Mouse (Mus musculus): Measurements from ENCODE around the gene Vsir. TPM values are rescaled to one million over a fixed set of nuclear protein-coding genes. Genes with fewer than 3 reads are reported as not detected.

Gene Vsir
- polyA plus RNA-seq, 1 experiment from 2014 or later = 7.2 TPM

DNA sequence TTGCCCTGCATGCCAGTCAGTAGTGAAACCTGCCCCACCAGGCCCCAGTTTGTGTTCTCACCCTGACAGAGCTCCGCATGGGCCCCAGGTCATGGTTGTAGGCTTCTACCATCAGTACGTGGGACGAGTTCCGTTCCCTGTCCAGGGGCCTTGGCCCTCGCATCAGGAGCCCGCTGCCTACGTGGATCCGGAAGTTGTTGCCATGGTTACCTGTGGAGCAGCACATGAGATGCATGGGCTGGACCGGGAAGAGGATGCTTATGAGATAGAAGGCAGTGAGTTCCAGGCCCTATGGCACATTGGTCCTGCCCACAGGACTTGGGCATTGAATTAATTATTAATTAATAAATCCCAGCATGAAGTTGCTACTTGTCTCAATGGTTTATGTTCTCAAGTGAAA is 45.0 kb downstream of the Vsir start:
- WGBS = 92% methylated on average over 9 of the region's 9 CpGs
- no peaks in the 10 kb centered on the region for H3K9me3 ChIP-seq
- ATAC-seq (ENCODE audit: borderline replicate concordance, extremely low read depth, low FRiP score, low TSS enrichment) = no peak
- no peak overlapping the region for H3K4me3 ChIP-seq
- H3K4me2 ChIP-seq = no peak overlapping the region
- H3K36me3 ChIP-seq = no peaks in the 10 kb centered on the region
- H3K27me3 ChIP-seq = no peaks in the 10 kb centered on the region
- peaks cover 7% of the 10 kb centered on the region; the same call in 1 of the 2 replicates for H3K4me1 ChIP-seq
- H3K9ac ChIP-seq = no peak overlapping the region
- no peak overlapping the region for H3K27ac ChIP-seq

DNA sequence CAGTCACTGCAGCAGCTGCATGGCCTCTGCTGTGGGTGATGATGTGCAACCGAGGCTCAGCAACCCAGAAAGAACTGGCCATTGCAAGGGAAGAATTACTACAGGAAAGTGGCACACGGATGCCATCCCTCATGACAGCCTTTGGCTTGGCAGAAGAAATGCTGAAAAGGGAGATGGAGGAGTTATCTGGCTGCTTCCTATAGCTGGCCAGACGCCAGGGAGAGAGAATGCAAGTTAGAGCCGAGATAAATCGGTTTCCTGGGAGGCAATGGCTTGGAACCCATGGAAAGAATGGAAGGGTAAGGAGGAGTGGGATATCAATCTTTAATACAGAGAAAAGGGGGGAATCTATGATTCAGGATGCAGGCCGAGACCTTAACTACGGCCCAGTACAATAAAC is 48.3 kb downstream of the Vsir start:
- ATAC-seq (ENCODE audit: borderline replicate concordance, extremely low read depth, low FRiP score, low TSS enrichment) = no peak
- no peak overlapping the region for H3K27ac ChIP-seq
- no peaks in the 10 kb centered on the region for H3K36me3 ChIP-seq
- no peaks in the 10 kb centered on the region for H3K9me3 ChIP-seq
- H3K4me2 ChIP-seq = no peak overlapping the region
- H3K9ac ChIP-seq = no peak overlapping the region
- no peak overlapping the region for H3K4me3 ChIP-seq
- H3K27me3 ChIP-seq = no peaks in the 10 kb centered on the region
- no peaks in the 10 kb centered on the region for H3K4me1 ChIP-seq
- WGBS = 40% methylated on average over 7 of the region's 7 CpGs

DNA sequence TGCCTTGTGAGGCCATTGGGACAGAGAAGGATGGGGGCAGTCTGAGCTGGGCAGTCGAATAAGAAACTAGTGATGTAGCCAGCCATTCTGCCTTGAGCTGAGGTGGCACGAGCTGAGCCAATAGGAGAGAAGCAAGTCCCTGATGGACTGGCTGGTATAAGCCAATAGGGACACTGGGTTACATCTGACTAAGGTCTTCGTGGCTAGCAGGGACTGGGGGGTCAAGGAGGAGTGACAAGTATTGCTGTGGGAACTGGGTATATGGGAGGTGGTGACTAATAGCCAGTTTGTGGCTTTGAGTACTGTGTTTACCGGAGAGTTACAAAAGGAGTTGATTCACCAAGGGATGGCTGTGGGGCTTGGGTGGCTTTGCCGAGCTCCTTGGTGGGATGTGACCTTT is 49.0 kb downstream of the Vsir start:
- H3K9me3 ChIP-seq = no peaks in the 10 kb centered on the region
- WGBS = 66% methylated on average over 5 of the region's 5 CpGs
- H3K4me2 ChIP-seq = no peak overlapping the region
- ATAC-seq (ENCODE audit: borderline replicate concordance, extremely low read depth, low FRiP score, low TSS enrichment) = no peak
- H3K27me3 ChIP-seq = no peaks in the 10 kb centered on the region
- H3K36me3 ChIP-seq = no peaks in the 10 kb centered on the region
- no peaks in the 10 kb centered on the region for H3K4me1 ChIP-seq
- no peak overlapping the region for H3K27ac ChIP-seq
- no peak overlapping the region for H3K9ac ChIP-seq
- H3K4me3 ChIP-seq = no peak overlapping the region

DNA sequence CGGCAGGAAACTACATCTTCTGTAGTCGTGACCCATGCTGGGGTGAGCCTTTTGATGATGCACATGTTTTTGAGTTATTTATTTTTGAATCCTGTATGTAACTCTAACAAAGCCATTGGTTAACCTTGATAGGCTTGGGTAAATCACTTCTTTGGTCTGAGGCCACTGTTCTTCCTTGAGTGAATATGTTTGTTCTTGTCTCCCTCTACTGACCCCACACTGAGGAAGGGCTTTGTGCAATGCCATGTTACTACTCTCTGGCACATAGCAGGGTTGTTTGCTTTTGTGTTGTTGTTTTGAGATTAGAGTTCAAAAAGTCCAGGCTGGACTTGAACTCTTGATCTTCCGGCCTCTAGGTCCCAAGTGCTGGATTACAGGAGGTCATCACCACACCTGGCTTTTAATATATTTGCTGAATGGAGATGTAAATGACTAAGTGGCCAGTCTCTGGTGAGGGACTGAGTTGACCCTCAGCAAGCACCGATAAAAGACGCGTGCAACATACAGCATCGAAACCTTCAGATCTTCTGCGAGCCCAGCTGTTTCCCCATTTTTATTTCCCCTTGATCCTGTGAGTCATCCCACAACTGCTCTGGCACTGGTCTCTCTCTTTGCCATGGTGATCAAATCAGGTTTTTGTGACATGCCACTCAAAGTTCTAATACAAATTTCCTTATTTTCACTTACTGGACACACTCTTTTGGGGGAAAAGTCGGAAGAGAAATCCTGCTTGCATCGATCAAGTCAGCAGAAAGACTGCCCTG is 51.6 kb downstream of the Vsir start:
- no peak for ATAC-seq (ENCODE audit: borderline replicate concordance, extremely low read depth, low FRiP score, low TSS enrichment)
- H3K9ac ChIP-seq = no peak overlapping the region
- H3K4me3 ChIP-seq = no peak overlapping the region
- H3K4me1 ChIP-seq = no peaks in the 10 kb centered on the region
- no peaks in the 10 kb centered on the region for H3K36me3 ChIP-seq
- H3K4me2 ChIP-seq = no peak overlapping the region
- no peak overlapping the region for H3K27ac ChIP-seq
- WGBS = 84% methylated on average over 10 of the region's 10 CpGs
- no peaks in the 10 kb centered on the region for H3K27me3 ChIP-seq
- no peaks in the 10 kb centered on the region for H3K9me3 ChIP-seq

- Histone ChIP-seq H3K9me3 (no peaks in the 10 kb centered on the region), H3K4me2 (no peak within 1 kb of the TSS), H3K4me3 (no peak within 1 kb of the TSS), H3K27ac (no peak within 1 kb of the TSS), H3K27me3 (no peaks in the 10 kb centered on the region), H3K4me1 (no peaks in the 10 kb centered on the region), H3K36me3 (no peaks in the 10 kb centered on the region), H3K9ac (no peak within 1 kb of the TSS)
- ATAC-seq (ENCODE audit: borderline replicate concordance, extremely low read depth, low FRiP score, low TSS enrichment) = no peak
- WGBS = 39% methylated on average over 7 of the region's 7 CpGs
Observed at GRCm38 (mm10) chr10:60399449-60399848, 52.8 kb downstream of the Vsir start, which contains the start of gene Gm17455. Gm17455 (plus strand) TSS chr10:60399726.

DNA sequence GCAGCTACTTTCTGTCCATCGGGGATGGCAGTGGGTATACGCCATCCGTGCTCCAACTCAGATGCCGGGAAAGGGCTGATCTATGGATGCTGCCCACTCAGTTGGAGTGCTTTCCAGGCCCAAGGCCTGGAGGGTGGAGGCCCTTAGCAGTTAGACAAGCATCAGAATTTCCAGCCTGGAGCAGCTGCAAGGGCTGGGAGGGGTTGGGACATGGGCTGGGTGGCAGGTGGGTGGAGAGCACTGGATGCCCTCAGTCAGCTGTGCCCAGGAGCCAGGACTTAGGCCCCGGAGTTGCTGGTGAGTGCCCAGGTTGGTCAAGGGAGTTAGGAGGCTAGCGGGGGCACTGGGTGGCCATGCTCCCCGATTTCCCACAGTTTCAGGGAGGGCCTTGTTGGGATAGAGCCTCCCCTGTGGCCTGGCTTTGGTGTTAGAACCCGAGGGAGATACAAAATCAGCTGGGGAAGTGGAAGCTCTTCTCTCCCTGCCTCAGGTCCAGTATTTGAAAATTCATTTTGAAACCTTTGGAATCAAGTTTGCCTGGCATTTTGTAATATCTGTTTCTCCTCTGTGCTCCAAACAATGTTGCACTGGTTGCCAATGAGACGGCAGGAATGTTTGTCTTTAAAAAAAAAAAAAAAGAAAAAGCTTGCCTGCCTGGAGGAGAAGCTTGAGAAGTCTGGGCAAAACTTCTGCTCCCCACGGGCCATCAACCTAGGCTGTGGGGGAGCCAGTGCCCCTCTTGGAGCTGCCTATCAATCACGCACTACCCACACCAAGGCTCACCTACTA is 54.0 kb downstream of the Vsir start:
- Histone ChIP-seq H3K27ac (no peak overlapping the region), H3K9ac (no peak overlapping the region), H3K9me3 (no peaks in the 10 kb centered on the region), H3K4me3 (no peak overlapping the region), H3K27me3 (no peaks in the 10 kb centered on the region), H3K4me2 (no peak overlapping the region), H3K4me1 (no peaks in the 10 kb centered on the region), H3K36me3 (no peaks in the 10 kb centered on the region)
- 72% methylated on average over 11 of the region's 11 CpGs for WGBS
- ATAC-seq (ENCODE audit: borderline replicate concordance, extremely low read depth, low FRiP score, low TSS enrichment) = no peak

DNA sequence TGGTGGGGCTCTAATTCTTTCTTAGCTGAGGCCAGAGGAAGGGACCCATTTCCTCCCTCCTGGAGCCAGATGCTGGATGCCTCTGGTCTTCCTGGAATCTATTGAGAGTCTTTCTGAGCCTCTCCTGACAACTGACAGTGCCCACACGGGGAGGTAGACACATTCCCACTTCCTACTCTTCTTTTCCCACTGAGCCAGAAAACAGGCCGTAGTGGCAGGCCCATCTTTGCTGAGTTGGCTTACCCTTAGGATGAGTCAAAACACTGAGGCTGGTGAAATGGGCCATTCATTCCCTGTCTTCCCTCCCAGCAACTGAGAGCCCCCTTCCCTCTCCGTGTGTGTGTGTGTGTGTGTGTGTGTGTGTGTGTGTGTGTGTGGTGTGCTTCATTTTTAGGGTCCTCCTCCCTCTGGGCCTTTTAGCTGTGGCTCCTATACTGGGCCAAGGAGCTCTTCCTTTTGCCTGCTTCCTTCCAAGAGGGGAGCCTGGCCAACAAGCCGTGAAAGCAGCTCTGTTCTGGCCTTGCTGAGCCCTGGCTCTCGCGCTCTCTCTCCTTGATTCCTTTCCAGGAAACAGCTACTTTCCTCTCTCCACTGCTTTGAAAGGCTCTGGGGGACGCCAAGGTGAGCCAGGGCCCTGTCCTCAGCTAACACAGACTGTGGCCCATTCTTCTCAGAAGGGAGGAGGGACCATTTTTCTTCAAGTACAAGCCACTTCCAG is 59.0 kb downstream of the Vsir start:
- no peak for ATAC-seq (ENCODE audit: borderline replicate concordance, extremely low read depth, low FRiP score, low TSS enrichment)
- no peaks in the 10 kb centered on the region for H3K36me3 ChIP-seq
- H3K4me1 ChIP-seq = no peaks in the 10 kb centered on the region
- 30% methylated on average over 7 of the region's 7 CpGs for WGBS
- no peak overlapping the region for H3K4me2 ChIP-seq
- no peaks in the 10 kb centered on the region for H3K9me3 ChIP-seq
- H3K27me3 ChIP-seq = peaks cover 4% of the 10 kb centered on the region; the same call in 1 of the 2 replicates
- H3K4me3 ChIP-seq = no peak overlapping the region
- no peak overlapping the region for H3K27ac ChIP-seq
- H3K9ac ChIP-seq = no peak overlapping the region

DNA sequence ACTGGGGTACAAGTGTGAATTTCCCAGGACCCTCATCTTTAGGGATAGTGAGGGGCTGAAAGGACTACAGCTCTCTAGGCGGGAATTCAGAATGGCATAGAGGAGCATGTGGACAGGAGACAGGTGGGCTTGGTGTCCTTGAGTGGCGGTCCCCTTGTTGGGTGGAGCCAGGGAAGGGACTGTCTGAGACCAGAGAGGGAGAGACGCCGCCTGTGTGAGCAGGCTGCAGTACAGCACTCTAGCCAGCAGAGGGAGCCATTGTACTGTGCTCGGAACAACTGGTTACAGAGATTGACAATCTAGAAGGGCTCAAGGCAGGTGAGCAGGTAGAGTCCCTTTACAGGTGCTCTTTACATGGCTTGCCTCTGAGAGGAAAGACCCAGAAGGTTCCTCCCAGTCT is 61.2 kb downstream of the Vsir start:
- no peaks in the 10 kb centered on the region for H3K9me3 ChIP-seq
- WGBS = 8% methylated on average over 5 of the region's 5 CpGs
- no peak for ATAC-seq (ENCODE audit: borderline replicate concordance, extremely low read depth, low FRiP score, low TSS enrichment)
- H3K9ac ChIP-seq = no peak overlapping the region
- no peaks in the 10 kb centered on the region for H3K4me1 ChIP-seq
- no peak overlapping the region for H3K4me2 ChIP-seq
- no peak overlapping the region for H3K4me3 ChIP-seq
- peaks cover 8% of the 10 kb centered on the region; the same call in 1 of the 2 replicates for H3K27me3 ChIP-seq
- no peaks in the 10 kb centered on the region for H3K36me3 ChIP-seq
- H3K27ac ChIP-seq = no peak overlapping the region

DNA sequence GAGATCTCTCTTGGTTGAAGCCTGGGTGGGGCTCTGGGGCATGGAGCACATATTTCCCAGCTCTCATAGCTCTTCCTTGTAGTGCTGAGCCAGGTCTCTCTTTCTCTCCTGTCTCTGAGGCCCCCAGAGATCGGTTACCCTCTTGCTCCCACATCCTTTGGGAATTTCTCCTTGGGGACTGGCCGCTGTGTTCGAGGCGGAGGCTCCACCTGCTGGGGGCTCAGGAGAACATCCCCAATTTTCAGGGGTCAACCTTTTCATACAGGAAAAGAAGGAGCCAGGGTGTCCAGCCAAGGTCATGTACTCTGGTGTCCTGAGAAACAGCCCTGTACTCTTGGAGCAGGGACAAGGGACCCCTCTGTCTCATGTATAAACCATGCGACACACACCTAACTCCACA is 65.1 kb downstream of the Vsir start:
- H3K9me3 ChIP-seq = no peaks in the 10 kb centered on the region
- WGBS = 19% methylated on average over 5 of the region's 5 CpGs
- no peak for ATAC-seq (ENCODE audit: borderline replicate concordance, extremely low read depth, low FRiP score, low TSS enrichment)
- no peak overlapping the region for H3K4me3 ChIP-seq
- no peaks in the 10 kb centered on the region for H3K4me1 ChIP-seq
- H3K27me3 ChIP-seq = peaks cover 8% of the 10 kb centered on the region; the same call in 1 of the 2 replicates
- H3K9ac ChIP-seq = no peak overlapping the region
- no peak overlapping the region for H3K4me2 ChIP-seq
- no peaks in the 10 kb centered on the region for H3K36me3 ChIP-seq
- H3K27ac ChIP-seq = no peak overlapping the region

- Histone ChIP-seq H3K4me2 (no peak overlapping the region), H3K27me3 (peaks cover 8% of the 10 kb centered on the region; the same call in 1 of the 2 replicates), H3K4me3 (no peak overlapping the region), H3K27ac (no peak overlapping the region), H3K4me1 (no peaks in the 10 kb centered on the region), H3K36me3 (no peaks in the 10 kb centered on the region), H3K9ac (no peak overlapping the region), H3K9me3 (no peaks in the 10 kb centered on the region)
- ATAC-seq (ENCODE audit: borderline replicate concordance, extremely low read depth, low FRiP score, low TSS enrichment) = no peak
- 72% methylated on average over 2 of the region's 2 CpGs for WGBS
Observed at GRCm38 (mm10) chr10:60413756-60414155, 67.1 kb downstream of the Vsir start.

DNA sequence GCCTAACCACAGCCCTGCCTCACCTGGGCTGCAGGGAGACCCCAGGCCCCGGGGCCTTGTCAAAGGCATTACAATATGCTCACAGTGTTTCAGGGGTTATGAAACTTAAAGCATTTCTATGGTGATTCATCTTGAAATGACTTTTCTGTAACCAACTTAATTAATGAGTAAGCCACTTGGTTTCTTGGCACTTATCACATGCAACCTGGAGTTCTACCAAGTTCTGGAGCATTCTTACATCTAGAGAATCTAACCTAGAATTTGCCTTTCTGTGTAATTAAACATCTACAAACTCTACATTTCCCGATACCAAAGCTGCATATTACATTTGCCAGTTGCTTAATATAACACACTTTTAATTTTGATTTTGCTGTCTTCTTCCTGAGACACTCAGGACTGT is 70.4 kb downstream of the Vsir start:
- ATAC-seq (ENCODE audit: borderline replicate concordance, extremely low read depth, low FRiP score, low TSS enrichment) = no peak
- H3K36me3 ChIP-seq = no peaks in the 10 kb centered on the region
- H3K27me3 ChIP-seq = no peaks in the 10 kb centered on the region
- no peak overlapping the region for H3K4me2 ChIP-seq
- H3K9me3 ChIP-seq = no peaks in the 10 kb centered on the region
- H3K4me1 ChIP-seq = no peaks in the 10 kb centered on the region
- no peak overlapping the region for H3K9ac ChIP-seq
- WGBS = 78% methylated on average over 2 of the region's 2 CpGs
- H3K4me3 ChIP-seq = no peak overlapping the region
- H3K27ac ChIP-seq = no peak overlapping the region

DNA sequence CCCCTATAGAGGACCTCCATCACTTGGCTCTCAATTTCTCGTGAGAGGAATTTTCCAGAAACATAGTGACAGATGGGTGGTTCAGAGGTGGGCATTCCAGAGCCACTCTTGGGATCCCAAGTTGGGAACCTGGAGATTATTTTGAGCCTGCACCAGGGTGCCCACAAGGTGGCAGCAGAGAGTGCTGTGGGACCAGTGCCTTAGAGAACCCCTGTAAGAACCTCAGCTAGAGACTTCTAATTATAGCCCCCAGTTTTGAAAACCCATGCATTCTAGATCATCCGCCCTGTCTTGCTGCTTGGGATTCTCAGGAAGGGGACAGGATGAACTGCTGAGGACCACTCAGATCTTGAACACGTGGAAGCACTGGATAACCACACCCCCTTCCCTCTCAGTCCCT is 71.5 kb downstream of the Vsir start:
- Histone ChIP-seq H3K4me1 (no peaks in the 10 kb centered on the region), H3K4me3 (no peak overlapping the region), H3K9me3 (no peaks in the 10 kb centered on the region), H3K9ac (no peak overlapping the region), H3K36me3 (no peaks in the 10 kb centered on the region), H3K4me2 (no peak overlapping the region), H3K27me3 (no peaks in the 10 kb centered on the region), H3K27ac (no peak overlapping the region)
- no peak for ATAC-seq (ENCODE audit: borderline replicate concordance, extremely low read depth, low FRiP score, low TSS enrichment)
- WGBS = 2% methylated on average over 3 of the region's 3 CpGs
